Mouse (Mus musculus): ENCODE measurements around the gene Mcidas.
"Not testable (repeated sequence)": the region's sequence is repeated elsewhere in the genome, so short reads cannot be mapped to it uniquely, and the experiment has no call there.

The Mcidas gene

GRCm38 (mm10) chr13:113012683-113013082 is 19.0 kb downstream of the Mcidas start:
- no peak for DNase-seq (ENCODE audit: extremely low read depth, low read depth)

- not testable (repeated sequence) for DNase-seq (ENCODE audit: extremely low read depth, low read depth)
Measured at GRCm38 (mm10) chr13:113013174-113013953, 19.7 kb downstream of the Mcidas start.

GRCm38 (mm10) chr13:113021521-113021920 is 27.9 kb downstream of the Mcidas start:
- DNase-seq (ENCODE audit: extremely low read depth, low read depth), result no peak

GRCm38 (mm10) chr13:113022467-113022866 is 28.8 kb downstream of the Mcidas start:
- DNase-seq (ENCODE audit: extremely low read depth, low read depth), result no peak

- no peak for DNase-seq (ENCODE audit: extremely low read depth, low read depth)
Measured at GRCm38 (mm10) chr13:113023274-113024143, 29.9 kb downstream of the Mcidas start.

GRCm38 (mm10) chr13:113031351-113031750 is 37.7 kb downstream of the Mcidas start:
- no peak for DNase-seq (ENCODE audit: extremely low read depth, low read depth)

GRCm38 (mm10) chr13:113031792-113032571 is 38.3 kb downstream of the Mcidas start:
- DNase-seq (ENCODE audit: extremely low read depth, low read depth), result no peak

GRCm38 (mm10) chr13:113032831-113033230 is 39.2 kb downstream of the Mcidas start:
- no peak for DNase-seq (ENCODE audit: extremely low read depth, low read depth)

GRCm38 (mm10) chr13:113034271-113034886 is 40.7 kb downstream of the Mcidas start:
- no peak for DNase-seq (ENCODE audit: extremely low read depth, low read depth)

GRCm38 (mm10) chr13:113034950-113035421 is 41.3 kb downstream of the Mcidas start, which contains the start of gene Cdc20b:
TSS of gene Cdc20b (plus strand) at chr13:113035111.
- DNase-seq (ENCODE audit: extremely low read depth, low read depth), result peak; percentile 51

GRCm38 (mm10) chr13:113035852-113036251 is 42.2 kb downstream of the Mcidas start:
- DNase-seq (ENCODE audit: extremely low read depth, low read depth), result peak; percentile 86

- DNase-seq (ENCODE audit: extremely low read depth, low read depth), result no peak
Measured at GRCm38 (mm10) chr13:113044876-113045275, 51.2 kb downstream of the Mcidas start.

GRCm38 (mm10) chr13:113045458-113046110 is 51.9 kb downstream of the Mcidas start:
- no peak for DNase-seq (ENCODE audit: extremely low read depth, low read depth)

GRCm38 (mm10) chr13:113046211-113046883 is 52.7 kb downstream of the Mcidas start, which contains the start of gene Gpx8:
TSS of gene Gpx8 (minus strand) at chr13:113046410.
- DNase-seq (ENCODE audit: extremely low read depth, low read depth), result no peak

- DNase-seq (ENCODE audit: extremely low read depth, low read depth), result no peak
Measured at GRCm38 (mm10) chr13:113047018-113047417, 53.4 kb downstream of the Mcidas start.

- DNase-seq (ENCODE audit: extremely low read depth, low read depth), result no peak
Measured at GRCm38 (mm10) chr13:113047647-113048046, 54.0 kb downstream of the Mcidas start.
